Mouse (Mus musculus): ENCODE data around the gene H2-Ke6.

H2-Ke6 gene

DNA sequence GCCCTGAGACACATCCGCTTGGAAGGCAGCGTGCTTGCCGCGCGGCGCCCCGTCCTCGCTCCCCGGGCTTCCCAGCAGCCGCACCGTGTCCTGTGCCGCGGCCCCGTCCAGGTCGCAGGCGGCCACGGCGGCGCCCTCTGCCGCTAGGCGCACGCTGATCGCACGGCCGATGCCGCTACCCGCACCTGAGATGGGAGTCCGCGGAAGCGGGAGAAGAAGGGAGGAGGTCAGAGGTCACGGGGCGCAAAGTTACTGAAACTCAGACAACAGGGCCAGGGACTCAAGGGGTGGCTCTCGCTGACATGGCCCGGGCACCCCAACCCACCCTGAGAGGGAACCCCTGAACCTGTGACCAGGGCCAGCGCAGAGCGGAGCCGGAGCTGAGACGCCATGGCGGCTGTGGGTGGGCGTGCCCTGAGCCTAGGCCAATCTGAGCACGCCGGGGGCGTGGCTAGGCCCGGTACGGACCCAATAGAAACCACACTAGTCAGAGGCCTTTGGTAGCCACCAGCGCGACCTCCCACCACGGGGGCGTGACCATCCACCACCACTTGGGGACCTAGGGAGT, at the start of gene H2-Ke6:
H2-Ke6 (minus strand) TSS at position 405 of the 568 bp plus-strand sequence.
- peak; percentile 94 for DNase-seq

GRCm38 (mm10) chr17:34077549-34077948, 49.7 kb upstream of the H2-Ke6 start:
- peak; percentile 79 for DNase-seq

- DNase-seq, result peak; percentile 84
Observed at GRCm38 (mm10) chr17:34075271-34075670, 47.4 kb upstream of the H2-Ke6 start.

- DNase-seq, result no peak
Observed at GRCm38 (mm10) chr17:34072091-34072490, 44.2 kb upstream of the H2-Ke6 start.

DNA sequence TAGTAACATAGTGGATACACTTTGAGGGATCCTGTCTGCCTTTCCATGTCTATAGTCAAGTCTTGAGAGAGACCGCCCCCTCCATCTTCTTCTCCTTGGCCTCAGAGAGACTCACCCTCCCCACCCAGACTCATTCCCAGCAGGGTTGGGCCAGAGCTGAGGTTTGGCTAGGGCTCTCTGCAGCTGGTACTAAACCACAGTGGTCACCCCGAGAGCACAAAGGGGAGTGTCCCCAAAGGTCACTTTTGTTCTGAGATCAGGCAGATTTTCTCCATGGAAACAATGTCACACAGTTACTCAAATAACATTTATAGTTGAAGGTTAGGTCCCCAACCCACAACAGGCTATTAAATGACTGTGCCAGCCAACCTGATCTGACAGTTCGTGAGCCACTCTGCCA, 41.0 kb upstream of the H2-Ke6 start:
- no peak for DNase-seq

GRCm38 (mm10) chr17:34057224-34057623, 29.4 kb upstream of the H2-Ke6 start:
- DNase-seq, result no peak

GRCm38 (mm10) chr17:34047404-34048050, 19.7 kb upstream of the H2-Ke6 start:
- DNase-seq, result no peak

DNA sequence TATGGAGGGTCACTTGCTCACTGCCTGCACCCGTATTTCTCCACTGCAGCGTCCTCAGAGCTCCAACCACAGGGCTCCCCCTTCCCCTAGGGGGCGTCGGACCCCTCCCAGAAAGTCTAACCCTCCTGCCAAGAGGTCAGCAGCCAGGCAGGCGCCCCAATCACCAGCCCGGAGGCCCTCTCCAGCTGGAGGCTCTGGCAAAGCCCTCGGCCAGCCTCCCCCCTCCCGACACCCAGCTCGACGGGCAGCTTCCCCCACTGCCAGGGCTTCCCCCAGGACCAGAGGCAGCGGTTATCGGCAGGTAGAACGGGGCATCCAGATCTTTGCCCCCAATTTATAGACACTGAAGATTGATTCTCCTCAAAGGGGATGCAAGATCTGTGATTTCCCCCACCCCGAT, 18.1 kb upstream of the H2-Ke6 start:
- no peak for DNase-seq

GRCm38 (mm10) chr17:34039562-34040450, 11.9 kb upstream of the H2-Ke6 start:
- DNase-seq, result no peak

DNA sequence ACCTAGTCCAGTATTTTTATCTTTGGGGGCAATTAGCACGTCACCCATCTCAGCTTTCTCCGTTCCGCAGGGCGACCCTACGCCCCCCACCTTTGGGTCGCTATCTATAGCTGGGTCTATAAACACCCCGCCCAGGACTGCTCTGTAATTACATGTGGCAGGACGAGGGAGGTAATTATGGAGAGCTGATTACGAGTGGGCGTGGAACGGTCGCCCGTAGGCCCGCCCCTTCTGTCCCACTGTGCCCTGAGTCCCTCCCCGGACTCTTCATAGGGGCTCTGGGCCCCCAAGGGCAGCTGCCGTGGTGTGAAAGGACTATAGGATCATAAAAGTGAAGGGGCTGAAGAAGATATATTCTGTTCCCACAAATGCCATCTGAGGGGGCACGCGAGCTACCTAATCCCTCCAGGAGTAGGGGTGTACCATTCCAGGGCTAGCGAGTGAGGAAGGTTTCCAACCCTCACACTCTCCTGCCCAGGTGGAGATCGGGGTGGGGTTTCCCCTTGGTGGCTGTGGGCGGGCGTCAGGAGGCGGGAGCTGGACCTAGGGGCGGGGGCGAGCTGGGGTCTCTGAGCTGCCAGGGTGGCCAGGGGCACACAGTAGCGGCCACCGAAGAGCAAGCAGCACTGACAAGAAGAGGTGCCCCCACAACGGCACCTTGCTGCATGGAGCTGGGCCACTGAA, 11.2 kb upstream of the H2-Ke6 start, which contains the start of gene Col11a2:
Col11a2 (plus strand) TSS at position 560 of the 684 bp plus-strand sequence.
- no peak for DNase-seq

DNA sequence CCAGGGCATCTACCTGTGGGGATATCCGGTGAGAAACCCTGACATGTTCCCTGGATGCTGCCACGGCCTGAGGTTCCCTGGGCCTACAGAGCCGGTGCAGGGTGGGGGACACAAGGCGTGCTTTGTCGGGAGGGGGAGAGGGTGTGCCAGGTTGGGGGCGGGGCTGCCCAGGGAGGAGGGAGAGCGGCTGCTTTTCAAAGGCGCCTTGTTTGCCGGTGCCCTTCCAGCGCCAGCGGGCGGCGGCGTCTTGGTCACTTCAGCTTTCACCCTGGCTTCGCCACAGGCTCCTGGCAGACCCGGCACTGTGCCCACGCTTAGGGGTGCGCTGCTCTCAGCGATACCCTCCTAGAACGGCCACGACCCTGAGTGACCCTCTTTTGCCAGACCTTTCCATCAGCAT, 10.6 kb upstream of the H2-Ke6 start:
- no peak for DNase-seq

GRCm38 (mm10) chr17:34037241-34037640, 9.4 kb upstream of the H2-Ke6 start:
- no peak for DNase-seq

DNA sequence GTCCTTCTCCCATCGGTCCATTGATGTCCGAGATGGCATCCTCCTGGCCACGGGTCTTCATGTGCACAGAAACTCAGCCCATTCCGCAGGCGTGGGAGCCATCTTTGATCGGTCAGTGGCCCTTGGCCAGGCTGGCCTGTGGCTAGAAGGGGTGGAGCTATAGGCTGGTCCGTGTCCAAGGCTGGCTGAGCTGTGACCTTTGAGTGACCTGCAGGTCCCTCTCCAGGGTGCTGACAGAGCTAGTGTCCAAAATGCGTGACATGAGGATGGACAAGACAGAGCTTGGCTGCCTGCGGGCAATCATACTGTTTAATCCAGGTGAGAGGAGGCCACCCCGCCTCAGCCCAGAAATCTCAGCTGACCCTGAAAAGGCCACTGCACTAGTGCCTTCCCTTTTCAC, 8.8 kb upstream of the H2-Ke6 start:
- DNase-seq, result no peak

DNA sequence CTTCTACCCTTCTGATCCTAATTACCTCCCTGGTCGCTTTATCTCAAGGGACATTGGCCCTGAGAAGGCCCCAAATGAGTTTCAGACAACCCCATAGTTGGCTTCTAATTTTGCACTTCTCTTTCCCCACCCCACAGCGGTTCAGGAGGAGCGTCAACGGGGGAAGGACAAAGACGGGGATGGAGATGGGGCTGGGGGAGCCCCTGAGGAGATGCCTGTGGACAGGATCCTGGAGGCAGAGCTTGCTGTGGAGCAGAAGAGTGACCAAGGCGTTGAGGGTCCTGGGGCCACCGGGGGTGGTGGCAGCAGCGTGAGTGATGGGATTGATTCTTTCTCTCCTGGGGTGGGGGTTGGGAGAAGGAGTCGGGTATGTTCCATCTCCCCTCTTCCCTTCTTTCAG, 7.7 kb upstream of the H2-Ke6 start:
- no peak for DNase-seq

GRCm38 (mm10) chr17:34034064-34034463, 6.2 kb upstream of the H2-Ke6 start:
- DNase-seq, result peak; percentile 82

DNA sequence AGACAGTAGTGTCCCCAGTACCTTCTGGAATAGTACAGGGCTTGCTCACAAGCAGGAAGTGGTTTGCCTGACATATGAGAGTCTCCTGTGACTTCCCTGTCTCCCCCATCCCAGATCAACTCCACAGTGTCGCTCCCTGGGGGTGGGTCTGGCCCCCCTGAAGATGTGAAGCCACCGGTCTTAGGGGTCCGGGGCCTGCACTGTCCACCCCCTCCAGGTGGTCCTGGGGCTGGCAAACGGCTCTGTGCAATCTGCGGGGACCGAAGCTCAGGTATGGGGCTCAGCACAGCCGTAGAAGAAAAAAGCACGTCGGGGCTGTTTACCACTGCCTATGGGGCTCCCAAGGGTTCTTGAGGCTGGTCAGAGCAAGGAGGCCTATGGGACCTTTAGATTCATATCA, 5.6 kb upstream of the H2-Ke6 start:
- DNase-seq, result no peak

DNA sequence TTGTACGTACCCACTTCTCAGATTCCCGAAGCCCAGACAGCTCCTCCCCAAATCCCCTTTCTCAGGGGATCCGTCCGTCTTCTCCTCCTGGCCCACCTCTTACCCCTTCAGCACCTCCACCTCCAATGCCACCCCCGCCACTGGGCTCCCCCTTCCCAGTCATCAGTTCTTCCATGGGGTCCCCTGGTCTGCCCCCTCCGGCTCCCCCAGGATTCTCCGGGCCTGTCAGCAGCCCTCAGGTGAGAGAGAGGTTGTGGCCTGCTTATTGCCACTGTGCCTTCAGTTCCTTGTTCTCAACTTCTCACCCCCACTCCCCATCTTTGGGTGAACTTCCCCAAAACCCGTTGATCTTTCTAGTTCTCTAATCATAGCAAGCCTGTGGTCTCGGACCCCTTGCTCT, 4.9 kb upstream of the H2-Ke6 start:
- peak; percentile 48 for DNase-seq

- peak; percentile 87 for DNase-seq
Observed at GRCm38 (mm10) chr17:34032174-34032632, 4.3 kb upstream of the H2-Ke6 start.

GRCm38 (mm10) chr17:34031465-34032173, 3.8 kb upstream of the H2-Ke6 start, which contains the start of the genes Slc39a7 and Rxrb:
Gene Slc39a7 (minus strand): TSS chr17:34031682.
Gene Rxrb (plus strand): TSS chr17:34031812.
- DNase-seq, result peak; percentile 100

GRCm38 (mm10) chr17:34030861-34031326, 3.0 kb upstream of the H2-Ke6 start:
- no peak for DNase-seq

- no peak for DNase-seq
Observed at GRCm38 (mm10) chr17:34029890-34030595, 2.2 kb upstream of the H2-Ke6 start.
